Mouse (Mus musculus): ENCODE measurements around the gene Gm28047. TPM values are rescaled to one million over a fixed set of nuclear protein-coding genes. Genes with fewer than 3 reads are reported as not detected.

The Gm28047 gene
- total RNA-seq (2014; rRNA removed; ENCODE audit: low replicate concordance): not detected in 2 replicates
- not detected in 2 replicates for polyA plus RNA-seq (2015; fragmentation: Nextera tagmentation; extraction: Ambion mirVana)

- Histone ChIP-seq H3K27me3 (ENCODE audit: control insufficient read depth, insufficient read depth, low read length) (no peaks in the 10 kb centered on the region), H3K4me1 (ENCODE audit: control insufficient read depth, insufficient read depth) (peaks cover 13% of the 10 kb centered on the region), H3K36me3 (replicated peaks; ENCODE audit: control insufficient read depth, insufficient read depth, low read length) (peaks cover 1% of the 10 kb centered on the region; the same call in 1 of the 2 replicates), H3K9me3 (replicated peaks; ENCODE audit: control insufficient read depth, low read length) (no peaks in the 10 kb centered on the region), H3K27ac (ENCODE audit: low read depth) (peak within 1 kb of the TSS; percentile 95), H3K4me2 (ENCODE audit: low read depth, low read length) (peak within 1 kb of the TSS; percentile 94), H3K9ac (replicated peaks; ENCODE audit: low read depth, low read length) (peak within 1 kb of the TSS; percentile 62), H3K4me3 (ENCODE audit: low read depth, low read length) (peak within 1 kb of the TSS; percentile 60)
- no peak for TF ChIP-seq CTCF (IDR thresholded peaks at IDR 0.05; ENCODE audit: low read depth)
- TF ChIP-seq EP300 (IDR thresholded peaks at IDR 0.05; ENCODE audit: low read depth): peak; percentile 55; the same call in 1 of the 2 replicates
- WGBS: under 1% methylated on average over 50 of the region's 51 CpGs
- DNase-seq (ENCODE audit: low spot score) (peak; percentile 98), ATAC-seq (ENCODE audit: insufficient read depth, low read depth) (peak; percentile 98)
Measured at GRCm38 (mm10) chr15:102624970-102625686, at the start of gene Gm28047, which contains the start of gene Atf7. Gm28047 (minus strand) TSS chr15:102625067. Atf7 (minus strand) TSS chr15:102625464.

- Histone ChIP-seq H3K27ac (ENCODE audit: low read depth) (peak overlapping the region; percentile 95), H3K9me3 (replicated peaks; ENCODE audit: control insufficient read depth, low read length) (no peaks in the 10 kb centered on the region), H3K4me3 (ENCODE audit: low read depth, low read length) (peak overlapping the region; percentile 16), H3K9ac (replicated peaks; ENCODE audit: low read depth, low read length) (peak overlapping the region; percentile 23; the same call in 1 of the 2 replicates), H3K4me1 (ENCODE audit: control insufficient read depth, insufficient read depth) (peaks cover 21% of the 10 kb centered on the region), H3K27me3 (ENCODE audit: control insufficient read depth, insufficient read depth, low read length) (no peaks in the 10 kb centered on the region), H3K4me2 (ENCODE audit: low read depth, low read length) (peak overlapping the region; percentile 67), H3K36me3 (replicated peaks; ENCODE audit: control insufficient read depth, insufficient read depth, low read length) (no peaks in the 10 kb centered on the region; the same call in none of the 2 replicates)
- TF ChIP-seq CTCF (IDR thresholded peaks at IDR 0.05; ENCODE audit: low read depth) (no peak), EP300 (IDR thresholded peaks at IDR 0.05; ENCODE audit: low read depth) (no peak)
- DNase-seq (ENCODE audit: low spot score) (peak; percentile 91), ATAC-seq (ENCODE audit: insufficient read depth, low read depth) (peak; percentile 55)
- WGBS: 7% methylated on average over 10 of the region's 10 CpGs
Measured at GRCm38 (mm10) chr15:102673548-102673947, 48.7 kb upstream of the Gm28047 start.

GRCm38 (mm10) chr15:102672215-102673071 is 47.6 kb upstream of the Gm28047 start, which contains the start of gene Atp5g2:
Atp5g2 (minus strand) TSS chr15:102672352.
- no peaks in the 10 kb centered on the region for H3K27me3 ChIP-seq (ENCODE audit: control insufficient read depth, insufficient read depth, low read length)
- H3K9me3 ChIP-seq (replicated peaks; ENCODE audit: control insufficient read depth, low read length): no peaks in the 10 kb centered on the region
- H3K4me2 ChIP-seq (ENCODE audit: low read depth, low read length): peak within 1 kb of the TSS; percentile 67
- H3K4me3 ChIP-seq (ENCODE audit: low read depth, low read length): peak within 1 kb of the TSS; percentile 49
- H3K27ac ChIP-seq (ENCODE audit: low read depth): peak within 1 kb of the TSS; percentile 95
- peaks cover 21% of the 10 kb centered on the region for H3K4me1 ChIP-seq (ENCODE audit: control insufficient read depth, insufficient read depth)
- WGBS: 5% methylated on average over 37 of the region's 37 CpGs
- DNase-seq (ENCODE audit: low spot score): peak; percentile 50
- H3K36me3 ChIP-seq (replicated peaks; ENCODE audit: control insufficient read depth, insufficient read depth, low read length): peaks cover 3% of the 10 kb centered on the region
- no peak for ATAC-seq (ENCODE audit: insufficient read depth, low read depth)
- peak within 1 kb of the TSS; percentile 74 for H3K9ac ChIP-seq (replicated peaks; ENCODE audit: low read depth, low read length)
- TF ChIP-seq CTCF (IDR thresholded peaks at IDR 0.05; ENCODE audit: low read depth) (no peak), EP300 (IDR thresholded peaks at IDR 0.05; ENCODE audit: low read depth) (no peak)

- Histone ChIP-seq H3K27me3 (ENCODE audit: control insufficient read depth, insufficient read depth, low read length) (no peaks in the 10 kb centered on the region), H3K9ac (replicated peaks; ENCODE audit: low read depth, low read length) (peak overlapping the region; percentile 74), H3K36me3 (replicated peaks; ENCODE audit: control insufficient read depth, insufficient read depth, low read length) (peaks cover 9% of the 10 kb centered on the region), H3K4me2 (ENCODE audit: low read depth, low read length) (peak overlapping the region; percentile 67), H3K27ac (ENCODE audit: low read depth) (peak overlapping the region; percentile 95), H3K4me1 (ENCODE audit: control insufficient read depth, insufficient read depth) (peaks cover 21% of the 10 kb centered on the region), H3K4me3 (ENCODE audit: low read depth, low read length) (peak overlapping the region; percentile 49), H3K9me3 (replicated peaks; ENCODE audit: control insufficient read depth, low read length) (no peaks in the 10 kb centered on the region)
- ATAC-seq (ENCODE audit: insufficient read depth, low read depth): peak; percentile 67
- peak; percentile 76 for DNase-seq (ENCODE audit: low spot score)
- no peak for TF ChIP-seq CTCF (IDR thresholded peaks at IDR 0.05; ENCODE audit: low read depth)
- TF ChIP-seq EP300 (IDR thresholded peaks at IDR 0.05; ENCODE audit: low read depth): no peak; the same call in 1 of the 2 replicates
- under 1% methylated on average over 34 of the region's 34 CpGs for WGBS
Measured at GRCm38 (mm10) chr15:102671721-102672214, 46.9 kb upstream of the Gm28047 start.
